Mouse (Mus musculus) liver, adult (tissue): ENCODE results near the gene Slc35g3.

Experiments used
- GATA4 ChIP-seq: IDR thresholded peaks from 2 replicates; pipeline ENCODE4 v1.6.1; 2014; ENCODE audit warnings: mild to moderate bottlenecking, low read length; ENCODE audit not compliant: insufficient replicate concordance

Slc35g3 gene

GRCm38 (mm10) chr11:69761868-69762267, at the start of gene Slc35g3:
Gene Slc35g3 (minus strand): TSS chr11:69761968.
- TF ChIP-seq GATA4, result no peak

- TF ChIP-seq GATA4, result no peak
Observed at GRCm38 (mm10) chr11:69810280-69810679, 48.5 kb upstream of the Slc35g3 start.

- no peak for TF ChIP-seq GATA4
Observed at GRCm38 (mm10) chr11:69807641-69808040, 45.9 kb upstream of the Slc35g3 start.

- TF ChIP-seq GATA4, result no peak
Observed at GRCm38 (mm10) chr11:69806378-69806777, 44.6 kb upstream of the Slc35g3 start.

GRCm38 (mm10) chr11:69804972-69805909, 43.5 kb upstream of the Slc35g3 start, which contains the start of gene Tmem102:
Gene Tmem102 (minus strand): TSS chr11:69805624.
- TF ChIP-seq GATA4, result no peak

GRCm38 (mm10) chr11:69804652-69804940, 42.8 kb upstream of the Slc35g3 start:
- TF ChIP-seq GATA4, result no peak

GRCm38 (mm10) chr11:69803786-69804651, 42.3 kb upstream of the Slc35g3 start:
- TF ChIP-seq GATA4, result peak; percentile 12; the same call in 1 of the 2 replicates

GRCm38 (mm10) chr11:69803328-69803727, 41.6 kb upstream of the Slc35g3 start:
- TF ChIP-seq GATA4, result no peak

- TF ChIP-seq GATA4, result no peak
Observed at GRCm38 (mm10) chr11:69802648-69803105, 40.9 kb upstream of the Slc35g3 start.

GRCm38 (mm10) chr11:69801379-69801977, 39.7 kb upstream of the Slc35g3 start, which contains the start of gene Fgf11:
Gene Fgf11 (minus strand): TSS chr11:69801857.
- no peak for TF ChIP-seq GATA4

- TF ChIP-seq GATA4, result no peak
Observed at GRCm38 (mm10) chr11:69800392-69801197, 38.8 kb upstream of the Slc35g3 start.

GRCm38 (mm10) chr11:69800138-69800391, 38.3 kb upstream of the Slc35g3 start:
- TF ChIP-seq GATA4, result no peak

- no peak for TF ChIP-seq GATA4
Observed at GRCm38 (mm10) chr11:69799394-69800137, 37.8 kb upstream of the Slc35g3 start.

- no peak for TF ChIP-seq GATA4
Observed at GRCm38 (mm10) chr11:69797924-69798323, 36.2 kb upstream of the Slc35g3 start.
